Mouse (Mus musculus): ENCODE measurements around the gene Gpatch8. TPM values are rescaled to one million over a fixed set of nuclear protein-coding genes. Genes with fewer than 3 reads are reported as not detected.

Gpatch8 gene
- polyA plus RNA-seq, 1 experiment from 2014 or later: 77.6 TPM

- Histone ChIP-seq H3K9me3 (no peaks in the 10 kb centered on the region), H3K4me3 (no peak overlapping the region), H3K27me3 (no peaks in the 10 kb centered on the region), H3K9ac (replicated peaks) (no peak overlapping the region), H3K4me1 (no peaks in the 10 kb centered on the region), H3K27ac (replicated peaks) (no peak overlapping the region), H3K36me3 (peaks cover 36% of the 10 kb centered on the region), H3K4me2 (replicated peaks) (no peak overlapping the region)
- 66% methylated on average over 11 of the region's 11 CpGs for WGBS
- no peak; the same call in 1 of the 2 replicates for ATAC-seq (replicated peaks)
These were observed 69.3 kb downstream of the Gpatch8 start for GRCm38 (mm10) chr11:102486733-102487386.

DNA sequence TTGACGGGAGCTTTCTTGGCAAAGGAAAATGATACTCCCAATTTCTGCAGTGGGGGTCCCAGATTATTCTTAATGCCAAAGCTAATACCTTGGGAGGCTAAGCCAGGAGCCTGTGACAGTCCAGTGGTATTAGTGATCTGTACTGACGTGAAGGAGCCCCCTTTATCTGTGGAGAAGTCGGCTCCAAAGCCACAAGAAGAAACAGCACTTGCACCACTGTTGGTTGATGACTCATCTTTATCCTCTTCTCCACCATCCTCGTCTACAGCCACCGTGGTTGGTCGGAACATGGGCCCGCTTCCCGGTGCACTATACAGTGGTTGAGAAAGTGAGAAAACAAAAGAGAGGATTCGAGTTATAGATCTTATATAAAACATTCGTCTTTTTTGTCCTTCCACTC is 74.4 kb downstream of the Gpatch8 start:
- H3K36me3 ChIP-seq: peaks cover 78% of the 10 kb centered on the region
- H3K9ac ChIP-seq (replicated peaks): no peak overlapping the region
- no peak overlapping the region for H3K4me2 ChIP-seq (replicated peaks)
- ATAC-seq (replicated peaks): no peak
- 95% methylated on average over 10 of the region's 10 CpGs for WGBS
- H3K27ac ChIP-seq (replicated peaks): no peak overlapping the region
- no peaks in the 10 kb centered on the region for H3K27me3 ChIP-seq
- H3K4me1 ChIP-seq: no peaks in the 10 kb centered on the region
- no peaks in the 10 kb centered on the region for H3K9me3 ChIP-seq
- H3K4me3 ChIP-seq: no peak overlapping the region

GRCm38 (mm10) chr11:102480897-102481296 is 75.3 kb downstream of the Gpatch8 start:
- no peak overlapping the region for H3K4me2 ChIP-seq (replicated peaks)
- no peak overlapping the region for H3K27ac ChIP-seq (replicated peaks)
- no peaks in the 10 kb centered on the region for H3K9me3 ChIP-seq
- peaks cover 69% of the 10 kb centered on the region for H3K36me3 ChIP-seq
- ATAC-seq (replicated peaks): no peak
- H3K4me3 ChIP-seq: no peak overlapping the region
- no peaks in the 10 kb centered on the region for H3K27me3 ChIP-seq
- WGBS: 86% methylated on average over 4 of the region's 4 CpGs
- no peak overlapping the region for H3K9ac ChIP-seq (replicated peaks)
- H3K4me1 ChIP-seq: no peaks in the 10 kb centered on the region

DNA sequence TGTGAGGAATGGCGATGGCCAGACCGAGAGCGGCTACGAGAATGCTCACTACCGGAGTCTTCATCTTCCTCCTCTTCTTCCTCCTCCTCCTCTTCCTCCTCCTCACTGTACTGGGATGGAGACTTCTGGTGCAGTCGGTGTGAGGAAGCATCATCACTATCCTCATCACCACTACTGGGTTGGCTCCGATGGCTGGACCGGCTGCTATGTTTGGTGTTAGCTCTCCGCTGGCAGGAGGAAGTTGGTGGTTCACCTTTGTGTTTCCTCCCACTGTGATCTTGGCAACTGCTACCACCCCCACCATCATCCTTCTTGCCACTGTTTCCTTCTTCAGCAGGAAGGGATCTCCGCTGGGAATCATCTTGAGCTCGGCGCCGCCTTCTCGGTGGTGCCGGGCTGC is 76.1 kb downstream of the Gpatch8 start:
- Histone ChIP-seq H3K4me3 (no peak overlapping the region), H3K27ac (replicated peaks) (no peak overlapping the region), H3K4me1 (no peaks in the 10 kb centered on the region), H3K4me2 (replicated peaks) (no peak overlapping the region), H3K9me3 (no peaks in the 10 kb centered on the region), H3K9ac (replicated peaks) (no peak overlapping the region), H3K27me3 (no peaks in the 10 kb centered on the region), H3K36me3 (peaks cover 63% of the 10 kb centered on the region)
- WGBS: 92% methylated on average over 15 of the region's 15 CpGs
- ATAC-seq (replicated peaks): no peak

DNA sequence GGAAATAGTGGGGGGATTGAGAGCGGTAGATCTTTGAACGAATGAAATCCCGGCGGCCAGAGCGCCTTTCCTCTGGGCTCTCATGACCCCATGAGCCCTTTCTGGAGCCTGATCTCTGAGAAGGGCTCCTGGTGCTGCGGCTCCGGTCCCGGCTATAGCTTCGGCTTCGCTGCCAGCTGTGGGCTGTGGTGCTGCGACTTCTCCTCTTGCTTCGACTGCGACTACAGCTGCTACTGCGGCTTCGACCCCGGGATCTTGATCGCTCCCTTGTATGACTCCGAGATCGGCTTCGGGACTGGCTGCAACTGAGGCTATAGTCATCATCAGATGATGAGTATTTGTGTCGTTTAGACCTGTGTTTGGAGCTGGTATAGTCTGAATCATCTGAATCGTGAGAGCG is 76.6 kb downstream of the Gpatch8 start:
- Histone ChIP-seq H3K27me3 (no peaks in the 10 kb centered on the region), H3K9me3 (no peaks in the 10 kb centered on the region), H3K4me3 (no peak overlapping the region), H3K27ac (replicated peaks) (no peak overlapping the region), H3K36me3 (peaks cover 58% of the 10 kb centered on the region), H3K4me2 (replicated peaks) (no peak overlapping the region), H3K9ac (replicated peaks) (no peak overlapping the region), H3K4me1 (no peaks in the 10 kb centered on the region)
- 97% methylated on average over 23 of the region's 23 CpGs for WGBS
- no peak for ATAC-seq (replicated peaks)

DNA sequence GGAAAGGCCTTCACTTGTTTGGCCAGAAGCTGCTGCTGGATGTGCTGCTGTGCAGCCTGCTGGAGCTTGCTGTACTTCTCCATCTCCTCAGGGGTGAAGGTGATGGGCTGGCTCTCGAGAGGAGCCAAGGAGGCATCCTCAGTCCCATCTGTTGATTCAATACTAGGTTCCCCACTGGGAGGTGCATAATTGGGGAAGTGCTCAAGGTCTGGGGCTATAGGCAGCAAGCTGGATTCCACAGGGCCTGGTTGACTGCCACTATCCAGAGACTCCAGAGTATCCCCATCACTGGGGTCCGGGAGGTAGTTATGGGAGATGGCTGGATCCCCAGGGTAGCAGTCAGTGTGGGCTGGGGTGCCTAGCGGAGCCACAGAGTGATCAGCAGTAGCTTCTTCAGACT is 77.5 kb downstream of the Gpatch8 start:
- no peak overlapping the region for H3K9ac ChIP-seq (replicated peaks)
- no peaks in the 10 kb centered on the region for H3K9me3 ChIP-seq
- H3K4me2 ChIP-seq (replicated peaks): no peak overlapping the region
- H3K36me3 ChIP-seq: peaks cover 55% of the 10 kb centered on the region
- no peak overlapping the region for H3K27ac ChIP-seq (replicated peaks)
- H3K4me1 ChIP-seq: no peaks in the 10 kb centered on the region
- WGBS: 86% methylated on average over 3 of the region's 3 CpGs
- no peaks in the 10 kb centered on the region for H3K27me3 ChIP-seq
- H3K4me3 ChIP-seq: no peak overlapping the region
- ATAC-seq (replicated peaks): no peak

GRCm38 (mm10) chr11:102475027-102475426 is 81.2 kb downstream of the Gpatch8 start:
- 96% methylated on average over 3 of the region's 3 CpGs for WGBS
- Histone ChIP-seq H3K36me3 (peaks cover 30% of the 10 kb centered on the region), H3K27me3 (no peaks in the 10 kb centered on the region), H3K4me2 (replicated peaks) (no peak overlapping the region), H3K9me3 (no peaks in the 10 kb centered on the region), H3K9ac (replicated peaks) (no peak overlapping the region), H3K27ac (replicated peaks) (no peak overlapping the region), H3K4me1 (no peaks in the 10 kb centered on the region), H3K4me3 (no peak overlapping the region)
- no peak for ATAC-seq (replicated peaks)

DNA sequence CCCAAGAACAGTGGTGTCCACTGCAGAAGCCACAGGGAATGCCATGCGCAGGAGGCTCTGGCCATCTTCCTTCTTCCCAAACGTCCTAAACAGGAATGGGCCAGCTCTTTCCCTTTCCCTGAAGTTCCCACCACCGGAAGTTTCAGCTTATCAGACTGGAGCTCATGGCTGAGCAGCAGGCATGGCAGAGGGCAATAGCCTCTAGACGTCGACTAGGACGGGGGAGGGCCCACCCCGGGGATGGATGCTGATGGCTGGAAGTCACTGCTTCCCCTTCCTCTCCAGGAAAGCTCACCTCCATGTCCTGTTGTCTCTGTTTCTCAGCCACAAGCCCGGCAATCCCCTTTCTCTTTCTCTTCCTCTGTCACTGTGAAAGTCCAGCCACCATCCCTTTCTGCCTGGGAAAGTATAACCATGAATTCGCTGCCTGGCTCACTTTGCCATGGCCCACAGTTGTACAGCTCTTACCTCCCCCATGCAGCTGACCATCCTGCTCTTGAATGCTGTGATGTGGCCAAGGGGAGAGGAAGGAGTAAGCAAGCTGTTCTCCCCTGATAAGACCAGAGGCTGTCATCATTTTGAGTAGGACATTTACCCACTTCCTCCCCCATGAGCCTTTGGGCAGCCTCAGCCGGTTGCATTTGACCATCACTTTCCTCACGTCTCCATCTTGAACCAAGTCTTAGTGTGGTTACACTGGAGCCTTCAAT is 86.4 kb downstream of the Gpatch8 start, which contains the start of gene Itga2b:
TSS of gene Itga2b (minus strand) at position 475 of the 710 bp plus-strand sequence.
- 68% methylated on average over 11 of the region's 11 CpGs for WGBS
- Histone ChIP-seq H3K4me1 (peaks cover 22% of the 10 kb centered on the region), H3K27ac (replicated peaks) (no peak within 1 kb of the TSS), H3K4me3 (no peak within 1 kb of the TSS), H3K9me3 (no peaks in the 10 kb centered on the region), H3K4me2 (replicated peaks) (no peak within 1 kb of the TSS), H3K36me3 (0 out of 2 replicates have a peak, but pooled peaks cover 2% of the 10 kb centered on the region), H3K9ac (replicated peaks) (no peak within 1 kb of the TSS), H3K27me3 (no peaks in the 10 kb centered on the region)
- no peak for ATAC-seq (replicated peaks)

DNA sequence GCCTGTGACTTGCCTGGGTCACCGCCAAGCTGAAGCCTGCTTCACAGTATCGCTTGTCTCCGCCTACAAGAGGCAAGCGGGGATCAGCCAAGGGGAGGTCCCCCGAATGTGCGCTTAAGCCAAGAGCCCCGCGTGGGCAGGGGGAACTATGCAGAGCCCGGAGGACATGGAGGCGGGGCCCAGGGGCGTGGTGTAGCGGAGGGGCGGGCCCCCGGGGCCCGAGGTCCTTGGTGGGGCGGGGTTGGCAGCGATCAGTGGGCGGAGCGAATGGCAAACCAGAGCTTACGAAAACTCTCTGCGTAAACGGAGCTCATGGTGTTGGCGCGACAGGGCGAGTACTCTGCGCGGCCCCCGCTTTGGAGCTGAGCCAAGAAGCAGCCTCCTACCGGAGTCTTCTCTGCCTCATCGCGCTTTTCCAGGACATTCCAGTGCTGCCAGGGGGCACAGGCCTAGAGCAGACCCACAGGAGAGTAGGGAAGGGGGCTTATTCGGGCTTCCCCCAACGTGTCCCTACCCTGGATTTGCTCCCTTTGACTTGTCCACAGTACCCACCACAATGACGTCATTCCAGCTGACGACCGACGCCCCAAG is 89.1 kb downstream of the Gpatch8 start:
- Histone ChIP-seq H3K9me3 (no peaks in the 10 kb centered on the region), H3K36me3 (no peaks in the 10 kb centered on the region), H3K9ac (replicated peaks) (peak overlapping the region; percentile 55), H3K4me3 (peak overlapping the region; percentile 44), H3K27me3 (no peaks in the 10 kb centered on the region), H3K4me1 (peaks cover 22% of the 10 kb centered on the region), H3K4me2 (replicated peaks) (peak overlapping the region; percentile 85), H3K27ac (replicated peaks) (peak overlapping the region; percentile 62)
- ATAC-seq (replicated peaks): peak; percentile 90
- under 1% methylated on average over 37 of the region's 37 CpGs for WGBS

DNA sequence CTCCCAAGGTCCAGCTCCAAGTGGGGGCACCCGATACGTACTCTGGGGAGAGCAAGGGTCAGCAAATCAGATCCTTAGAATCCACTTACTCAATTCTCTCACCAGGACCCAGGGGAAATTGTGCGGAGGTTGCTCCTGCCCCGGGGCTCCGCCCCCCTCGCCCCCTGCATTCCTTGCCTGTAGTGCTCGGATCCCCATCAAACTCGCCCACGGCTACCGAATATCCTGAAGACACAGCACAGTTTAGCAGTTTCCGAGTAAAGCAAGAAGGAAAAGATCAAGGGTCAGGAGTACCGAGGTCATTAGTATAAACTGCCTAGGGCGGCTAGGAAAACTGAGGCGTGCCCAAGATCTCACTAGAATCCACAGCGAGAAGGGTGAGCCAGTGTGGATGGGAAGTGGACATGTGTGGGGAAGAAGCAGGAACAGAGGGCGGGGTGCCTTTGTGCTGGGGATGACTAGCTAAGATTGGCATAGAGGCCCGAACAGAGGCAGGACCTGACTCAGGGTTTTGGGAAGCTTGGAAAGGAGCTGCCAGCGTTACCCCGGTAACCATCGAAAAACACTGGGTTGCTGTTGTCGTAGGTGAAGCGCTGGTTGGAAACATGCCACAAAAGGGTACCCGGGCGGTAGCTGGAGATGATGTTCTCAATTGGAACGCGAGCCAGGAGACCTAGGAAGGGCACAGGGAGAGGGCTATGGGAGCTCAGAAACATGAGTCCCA is 90.3 kb downstream of the Gpatch8 start:
- Histone ChIP-seq H3K9me3 (no peaks in the 10 kb centered on the region), H3K4me3 (peak overlapping the region; percentile 5; the same call in 1 of the 2 replicates), H3K9ac (replicated peaks) (no peak overlapping the region), H3K27me3 (no peaks in the 10 kb centered on the region), H3K36me3 (no peaks in the 10 kb centered on the region), H3K27ac (replicated peaks) (peak overlapping the region; percentile 62), H3K4me2 (replicated peaks) (peak overlapping the region; percentile 23; the same call in 1 of the 2 replicates), H3K4me1 (peaks cover 22% of the 10 kb centered on the region)
- ATAC-seq (replicated peaks): no peak
- WGBS: 5% methylated on average over 26 of the region's 26 CpGs

GRCm38 (mm10) chr11:102464901-102465300 is 91.3 kb downstream of the Gpatch8 start:
- no peak for ATAC-seq (replicated peaks)
- H3K4me1 ChIP-seq: peaks cover 22% of the 10 kb centered on the region
- H3K9ac ChIP-seq (replicated peaks): no peak overlapping the region
- no peaks in the 10 kb centered on the region for H3K9me3 ChIP-seq
- H3K27me3 ChIP-seq: no peaks in the 10 kb centered on the region
- H3K4me3 ChIP-seq: no peak overlapping the region
- 96% methylated on average over 6 of the region's 6 CpGs for WGBS
- no peak overlapping the region for H3K4me2 ChIP-seq (replicated peaks)
- no peak overlapping the region for H3K27ac ChIP-seq (replicated peaks)
- no peaks in the 10 kb centered on the region for H3K36me3 ChIP-seq

- H3K9ac ChIP-seq (replicated peaks): no peak overlapping the region
- peaks cover 12% of the 10 kb centered on the region for H3K4me1 ChIP-seq
- no peak overlapping the region for H3K4me2 ChIP-seq (replicated peaks)
- no peak for ATAC-seq (replicated peaks)
- no peaks in the 10 kb centered on the region for H3K36me3 ChIP-seq
- H3K9me3 ChIP-seq: no peaks in the 10 kb centered on the region
- WGBS: 89% methylated on average over 3 of the region's 3 CpGs
- H3K4me3 ChIP-seq: no peak overlapping the region
- H3K27ac ChIP-seq (replicated peaks): no peak overlapping the region
- no peaks in the 10 kb centered on the region for H3K27me3 ChIP-seq
These were observed 94.4 kb downstream of the Gpatch8 start for GRCm38 (mm10) chr11:102461764-102462163.
